Mouse (Mus musculus) embryonic stem cell, embryonic (primary cell): ENCODE measurements around the gene Ttc39a.

ENCODE experiments used
- CTCF ChIA-PET, 4 experiments: fragments of 300-600 bp in 2 of 4; fragments of 350-600 bp in 2 of 4; sonication (Branson Sonifier 250); formaldehyde crosslinking; loops; one replicate each; lab custom pipeline; 2022; ENCODE audit warnings: inconsistent platforms in 2 of 4; lab: Charles Lee
- POLR2A ChIA-PET, 4 experiments: fragments of 300-600 bp in 2 of 4; fragments of 350-600 bp in 2 of 4; sonication (Branson Sonifier 250); formaldehyde crosslinking; loops; one replicate each; lab custom pipeline; 2022; ENCODE audit warnings: antibody characterized with exemption in 4 of 4, inconsistent platforms in 1 of 4; lab: Charles Lee

Ttc39a gene

GRCm38 (mm10) chr4:109472566-109472965 is 66.1 kb downstream of the Ttc39a start:
- ChIA-PET CTCF (interaction anchor here in 1 of 4 experiments (0.6 kb wide), 1 partner anchor 12 kb away, joined by 5 read pairs; no protein-coding TSS in a partner anchor), POLR2A (no interaction called here)

- CTCF ChIA-PET: interaction anchor here in 1 of 4 experiments (0.7 kb wide), 1 partner anchor 817 kb away, joined by 4 read pairs; no protein-coding TSS in a partner anchor
- POLR2A ChIA-PET: interaction anchor here in 3 of 4 experiments (0.5 to 2.2 kb wide), 14 partner anchors 8 to 679 kb away, joined by 3 to 8 read pairs (median 3); no protein-coding TSS in a partner anchor
Observed at GRCm38 (mm10) chr4:109475078-109475477, 68.7 kb downstream of the Ttc39a start.

- POLR2A ChIA-PET: interaction anchor here (0.5 to 2.2 kb wide), 31 partner anchors 8 to 679 kb away, joined by 3 to 9 read pairs (median 3); no protein-coding TSS in a partner anchor
- CTCF ChIA-PET: interaction anchor here in 1 of 4 experiments (0.7 to 1.3 kb wide), 4 partner anchors 45 to 229 kb away, joined by 3 to 6 read pairs (median 4); no protein-coding TSS in a partner anchor
Observed at GRCm38 (mm10) chr4:109475577-109476553, 69.4 kb downstream of the Ttc39a start.

- ChIA-PET POLR2A (interaction anchor here (0.5 to 2.2 kb wide), 22 partner anchors 9 to 507 kb away, joined by 3 to 13 read pairs (median 3); no protein-coding TSS in a partner anchor), CTCF (interaction anchor here in 1 of 4 experiments (0.7 to 1.3 kb wide), 3 partner anchors 46 to 161 kb away, joined by 3 to 6 read pairs (median 4); no protein-coding TSS in a partner anchor)
Observed at GRCm38 (mm10) chr4:109476554-109477014, 70.2 kb downstream of the Ttc39a start.

GRCm38 (mm10) chr4:109477454-109477853 is 71.0 kb downstream of the Ttc39a start:
- CTCF ChIA-PET: no interaction called here

GRCm38 (mm10) chr4:109481424-109481823 is 75.0 kb downstream of the Ttc39a start:
- ChIA-PET POLR2A (interaction anchor here in 1 of 4 experiments (1.0 to 1.2 kb wide), 2 partner anchors 9 to 11 kb away, joined by 3 to 4 read pairs; no protein-coding TSS in a partner anchor), CTCF (interaction anchor here in 1 of 4 experiments (1.1 kb wide), 1 partner anchor 44 kb away, joined by 3 read pairs; no protein-coding TSS in a partner anchor)

More at GRCm38 (mm10) chr4:109477454-109477853, 71.0 kb downstream of the Ttc39a start:
- POLR2A ChIA-PET: interaction anchor here in 2 of 4 experiments (0.8 to 2.2 kb wide), 6 partner anchors 8 to 44 kb away, joined by 3 to 8 read pairs (median 4); no protein-coding TSS in a partner anchor

- ChIA-PET CTCF (interaction anchor here in 2 of 4 experiments (0.6 to 1.1 kb wide), 2 partner anchors 45 to 1753 kb away, joined by 3 read pairs; no protein-coding TSS in a partner anchor), POLR2A (interaction anchor here in 3 of 4 experiments (0.6 to 1.3 kb wide), 5 partner anchors 10 to 1426 kb away, joined by 3 to 5 read pairs (median 4); no protein-coding TSS in a partner anchor)
Observed at GRCm38 (mm10) chr4:109482701-109483100, 76.3 kb downstream of the Ttc39a start.

- CTCF ChIA-PET: no interaction called here
- POLR2A ChIA-PET: interaction anchor here in 1 of 4 experiments (0.9 kb wide), 1 partner anchor 69 kb away, joined by 3 read pairs; no protein-coding TSS in a partner anchor
Observed at GRCm38 (mm10) chr4:109484621-109485020, 78.2 kb downstream of the Ttc39a start, which contains the start of gene Rnf11. Gene Rnf11, minus strand, starts transcription at chr4:109484728.

GRCm38 (mm10) chr4:109488812-109489211 is 82.4 kb downstream of the Ttc39a start:
- CTCF ChIA-PET: interaction anchor here in 2 of 4 experiments (0.6 to 0.7 kb wide), 3 partner anchors 51 to 743 kb away, joined by 3 to 5 read pairs (median 5); no protein-coding TSS in a partner anchor

GRCm38 (mm10) chr4:109493581-109493980 is 87.2 kb downstream of the Ttc39a start:
- CTCF ChIA-PET: no interaction called here
- POLR2A ChIA-PET: no interaction called here

More at GRCm38 (mm10) chr4:109488812-109489211, 82.4 kb downstream of the Ttc39a start:
- POLR2A ChIA-PET: no interaction called here
